Mouse (Mus musculus) embryonic facial prominence, embryonic 11.5 days (tissue): ENCODE data around the gene Dusp1. TPM values are rescaled to one million over a fixed set of nuclear protein-coding genes. Genes with fewer than 3 reads are reported as not detected.

Source experiments
- ATAC-seq: fragments of 200-750 bp; cut with Nextera tagmentation; replicated peaks from 2 replicates; pipeline ENCODE4 v1.8.0; 2017; ENCODE audit warnings: low read depth; ENCODE audit not compliant: insufficient number of reproducible peaks, low FRiP score, low TSS enrichment
- DNase-seq: peaks from one replicate; pipeline ENCODE4 v3.0.0-alpha.2; 2015; ENCODE audit warnings: low spot score
- H3K27ac ChIP-seq: fragments of 300-500 bp; sonication (generic); replicated peaks from 2 replicates; pipeline ENCODE4 v1.5.1; 2014; ENCODE audit warnings: mild to moderate bottlenecking, low read depth, low read length, control low read depth
- H3K27me3 ChIP-seq: fragments of 300-500 bp; sonication (generic); 2 replicates; pipeline ENCODE4 v1.6.1; 2014; ENCODE audit warnings: mild to moderate bottlenecking, low read length, moderate library complexity, mixed read lengths; ENCODE audit not compliant: control insufficient read depth, insufficient read depth
- H3K36me3 ChIP-seq: fragments of 300-500 bp; sonication (generic); replicated peaks from 2 replicates; pipeline ENCODE4 v1.6.1; 2014; ENCODE audit warnings: low read depth, mild to moderate bottlenecking, low read length, moderate library complexity, mixed read lengths; ENCODE audit not compliant: control insufficient read depth, insufficient read depth
- H3K4me1 ChIP-seq: fragments of 300-500 bp; sonication (generic); 2 replicates; pipeline ENCODE4 v1.6.1; 2014; ENCODE audit warnings: low read length, mixed read lengths; ENCODE audit not compliant: control insufficient read depth, insufficient read depth
- H3K4me2 ChIP-seq: fragments of 300-500 bp; sonication (generic); 2 replicates; pipeline ENCODE4 v1.6.1; 2014; ENCODE audit warnings: low read depth, mild to moderate bottlenecking, control low read depth, low read length, moderate library complexity
- H3K4me3 ChIP-seq: fragments of 300-500 bp; sonication (generic); 2 replicates; pipeline ENCODE4 v1.5.1; 2014; ENCODE audit warnings: low read depth, low read length, control low read depth
- H3K9ac ChIP-seq: fragments of 300-500 bp; sonication (generic); replicated peaks from 2 replicates; pipeline ENCODE4 v1.6.1; 2014; ENCODE audit warnings: mild to moderate bottlenecking, control low read depth, low read length
- H3K9me3 ChIP-seq: fragments of 300-500 bp; sonication (generic); replicated peaks from 2 replicates; pipeline ENCODE4 v1.6.1; 2016; ENCODE audit warnings: mild to moderate bottlenecking, low read length, inconsistent platforms, mixed read lengths; ENCODE audit not compliant: control insufficient read depth
- WGBS: fragments of 180-500 bp; shearing (Covaris S2); extraction: QIAGEN DNeasy Blood & Tissue Kit; methylation state at CpG from one replicate; pipeline ENCODE4 v1.1.7; 2014; 5-methylcytosine and 5-hydroxymethylcytosine counted together
- polyA plus RNA-seq: library from polyadenylated mRNA; unstranded; fragments of >200 nt; fragmentation: Nextera tagmentation; extraction: Ambion mirVana; gene quantifications from 2 replicates; pipeline ENCODE4 v1.2.1, GENCODE M21; 2014

Dusp1 gene
- polyA plus RNA-seq, 1 experiment from 2014 or later = 25.4 TPM

- DNase-seq = no peak
- ATAC-seq = no peak
- H3K4me2 ChIP-seq = no peak overlapping the region
- no peaks in the 10 kb centered on the region; the same call in 1 of the 2 replicates for H3K4me1 ChIP-seq
- peaks cover 2% of the 10 kb centered on the region; the same call in 1 of the 2 replicates for H3K36me3 ChIP-seq
- H3K4me3 ChIP-seq = no peak overlapping the region
- no peaks in the 10 kb centered on the region for H3K27me3 ChIP-seq
- WGBS = 97% methylated on average over 9 of the region's 9 CpGs
- no peak overlapping the region for H3K9ac ChIP-seq
- no peak overlapping the region for H3K27ac ChIP-seq
- H3K9me3 ChIP-seq = no peaks in the 10 kb centered on the region
Observed at GRCm38 (mm10) chr17:26583056-26583455, 21.1 kb upstream of the Dusp1 start.

GRCm38 (mm10) chr17:26582297-26582696, 20.4 kb upstream of the Dusp1 start:
- Histone ChIP-seq H3K4me1 (no peaks in the 10 kb centered on the region; the same call in 1 of the 2 replicates), H3K36me3 (peaks cover 2% of the 10 kb centered on the region; the same call in 1 of the 2 replicates), H3K4me3 (no peak overlapping the region), H3K9ac (no peak overlapping the region), H3K27ac (no peak overlapping the region), H3K9me3 (no peaks in the 10 kb centered on the region), H3K27me3 (no peaks in the 10 kb centered on the region), H3K4me2 (no peak overlapping the region)
- 95% methylated on average over 5 of the region's 5 CpGs for WGBS
- DNase-seq = no peak
- ATAC-seq = no peak

GRCm38 (mm10) chr17:26580873-26581401, 19.0 kb upstream of the Dusp1 start:
- no peaks in the 10 kb centered on the region for H3K9me3 ChIP-seq
- H3K4me3 ChIP-seq = no peak overlapping the region
- H3K9ac ChIP-seq = no peak overlapping the region
- H3K36me3 ChIP-seq = peaks cover 2% of the 10 kb centered on the region; the same call in 1 of the 2 replicates
- DNase-seq (no peak), ATAC-seq (no peak)
- no peak overlapping the region for H3K4me2 ChIP-seq
- H3K4me1 ChIP-seq = no peaks in the 10 kb centered on the region; the same call in 1 of the 2 replicates
- 97% methylated on average over 3 of the region's 3 CpGs for WGBS
- no peak overlapping the region for H3K27ac ChIP-seq
- no peaks in the 10 kb centered on the region for H3K27me3 ChIP-seq

- 87% methylated on average over 6 of the region's 6 CpGs for WGBS
- ATAC-seq (no peak), DNase-seq (no peak)
- H3K27me3 ChIP-seq = no peaks in the 10 kb centered on the region
- H3K4me2 ChIP-seq = no peak overlapping the region
- no peak overlapping the region for H3K4me3 ChIP-seq
- H3K36me3 ChIP-seq = no peaks in the 10 kb centered on the region; the same call in 1 of the 2 replicates
- H3K27ac ChIP-seq = no peak overlapping the region
- no peaks in the 10 kb centered on the region; the same call in 1 of the 2 replicates for H3K4me1 ChIP-seq
- H3K9ac ChIP-seq = no peak overlapping the region
- H3K9me3 ChIP-seq = no peaks in the 10 kb centered on the region
Observed at GRCm38 (mm10) chr17:26579396-26579795, 17.5 kb upstream of the Dusp1 start.

GRCm38 (mm10) chr17:26578771-26579170, 16.8 kb upstream of the Dusp1 start:
- DNase-seq (no peak), ATAC-seq (no peak)
- Histone ChIP-seq H3K36me3 (no peaks in the 10 kb centered on the region; the same call in 1 of the 2 replicates), H3K27me3 (no peaks in the 10 kb centered on the region), H3K4me1 (no peaks in the 10 kb centered on the region), H3K4me2 (no peak overlapping the region), H3K4me3 (no peak overlapping the region), H3K9ac (no peak overlapping the region), H3K9me3 (no peaks in the 10 kb centered on the region), H3K27ac (no peak overlapping the region)
- 90% methylated on average over 11 of the region's 11 CpGs for WGBS

- no peaks in the 10 kb centered on the region; the same call in 1 of the 2 replicates for H3K36me3 ChIP-seq
- no peaks in the 10 kb centered on the region for H3K4me1 ChIP-seq
- ATAC-seq = no peak
- 79% methylated on average over 7 of the region's 7 CpGs for WGBS
- no peak overlapping the region for H3K4me2 ChIP-seq
- H3K9me3 ChIP-seq = no peaks in the 10 kb centered on the region
- H3K4me3 ChIP-seq = no peak overlapping the region
- DNase-seq = no peak
- no peaks in the 10 kb centered on the region for H3K27me3 ChIP-seq
- H3K27ac ChIP-seq = no peak overlapping the region
- no peak overlapping the region for H3K9ac ChIP-seq
Observed at GRCm38 (mm10) chr17:26578162-26578561, 16.2 kb upstream of the Dusp1 start.

- DNase-seq = no peak
- Histone ChIP-seq H3K4me1 (no peaks in the 10 kb centered on the region), H3K4me3 (no peak overlapping the region), H3K9ac (no peak overlapping the region), H3K4me2 (no peak overlapping the region), H3K27ac (no peak overlapping the region), H3K27me3 (no peaks in the 10 kb centered on the region), H3K9me3 (no peaks in the 10 kb centered on the region), H3K36me3 (no peaks in the 10 kb centered on the region; the same call in 1 of the 2 replicates)
- no peak for ATAC-seq
- WGBS = 87% methylated on average over 11 of the region's 11 CpGs
Observed at GRCm38 (mm10) chr17:26577309-26577708, 15.4 kb upstream of the Dusp1 start.

- ATAC-seq (no peak), DNase-seq (no peak)
- no peak overlapping the region for H3K4me2 ChIP-seq
- H3K4me3 ChIP-seq = no peak overlapping the region
- no peaks in the 10 kb centered on the region for H3K27me3 ChIP-seq
- H3K4me1 ChIP-seq = no peaks in the 10 kb centered on the region
- 92% methylated on average over 7 of the region's 7 CpGs for WGBS
- no peak overlapping the region for H3K27ac ChIP-seq
- no peaks in the 10 kb centered on the region; the same call in 1 of the 2 replicates for H3K36me3 ChIP-seq
- H3K9ac ChIP-seq = no peak overlapping the region
- no peaks in the 10 kb centered on the region for H3K9me3 ChIP-seq
Observed at GRCm38 (mm10) chr17:26576833-26577232, 14.9 kb upstream of the Dusp1 start.
